Mouse (Mus musculus) lung, embryonic 16.5 days (tissue): ENCODE measurements at regions not wholly inside any gene's neighbourhood (a gene's known extent, or its start where the extent isn't known, plus 50 kb on each side); places are given as distances from the start of the nearest gene placed in this dataset.

Experiments
- ATAC-seq: fragments of 200-750 bp; cut with Nextera tagmentation; 2 replicates; pipeline ENCODE4 v1.8.0; 2017; ENCODE audit warnings: low read depth, mild to moderate bottlenecking, moderate library complexity
- H3K27ac ChIP-seq: fragments of 300-500 bp; sonication (generic); 2 replicates; pipeline ENCODE4 v1.5.1; 2014; ENCODE audit warnings: mild to moderate bottlenecking, control low read depth, low read length
- H3K27me3 ChIP-seq: fragments of 300-500 bp; sonication (generic); 2 replicates; pipeline ENCODE4 v1.6.1; 2014; ENCODE audit warnings: low read depth, low read length, mixed read lengths; ENCODE audit not compliant: control insufficient read depth, insufficient read depth
- H3K36me3 ChIP-seq: fragments of 300-500 bp; sonication (generic); 2 replicates; pipeline ENCODE4 v1.6.1; 2014; ENCODE audit warnings: low read length; ENCODE audit not compliant: control insufficient read depth, insufficient read depth
- H3K4me1 ChIP-seq: fragments of 300-500 bp; sonication (generic); replicated peaks from 2 replicates; pipeline ENCODE4 v1.6.1; 2014; ENCODE audit warnings: low read length, mixed read lengths; ENCODE audit not compliant: control insufficient read depth, insufficient read depth
- H3K4me2 ChIP-seq: fragments of 300-500 bp; sonication (generic); 2 replicates; pipeline ENCODE4 v1.6.1; 2014; ENCODE audit warnings: low read depth, low read length, control low read depth
- H3K4me3 ChIP-seq: fragments of 300-500 bp; sonication (generic); 2 replicates; pipeline ENCODE4 v1.5.1; 2014; ENCODE audit warnings: mild to moderate bottlenecking, low read length, control low read depth
- H3K9ac ChIP-seq: fragments of 300-500 bp; sonication (generic); 2 replicates; pipeline ENCODE4 v1.6.1; 2014; ENCODE audit warnings: low read length, control low read depth
- H3K9me3 ChIP-seq: fragments of 300-500 bp; sonication (generic); 2 replicates; pipeline ENCODE4 v1.6.1; 2016; ENCODE audit warnings: low read length; ENCODE audit not compliant: control insufficient read depth
- WGBS: fragments of 180-500 bp; shearing (Covaris S2); extraction: QIAGEN DNeasy Blood & Tissue Kit; methylation state at CpG from one replicate; pipeline ENCODE4 v1.1.7; 2014; 5-methylcytosine and 5-hydroxymethylcytosine counted together

- H3K27me3 ChIP-seq, result no peaks in the 10 kb centered on the region
- WGBS, result 83% methylated on average over 10 of the region's 10 CpGs
- H3K9me3 ChIP-seq, result no peaks in the 10 kb centered on the region
- H3K27ac ChIP-seq, result no peak overlapping the region
- no peak overlapping the region for H3K9ac ChIP-seq
- H3K4me2 ChIP-seq, result no peak overlapping the region
- ATAC-seq, result no peak
- no peak overlapping the region for H3K4me3 ChIP-seq
- H3K4me1 ChIP-seq, result peaks cover 3% of the 10 kb centered on the region
- H3K36me3 ChIP-seq, result no peaks in the 10 kb centered on the region
Measured at GRCm38 (mm10) chr13:43724161-43724560, 60.4 kb upstream of the Cd83 start.

- no peaks in the 10 kb centered on the region for H3K9me3 ChIP-seq
- no peak overlapping the region for H3K27ac ChIP-seq
- 15% methylated on average over 7 of the region's 7 CpGs for WGBS
- peak; percentile 30; the same call in 1 of the 2 replicates for ATAC-seq
- H3K27me3 ChIP-seq, result no peaks in the 10 kb centered on the region
- H3K4me1 ChIP-seq, result peaks cover 3% of the 10 kb centered on the region
- H3K9ac ChIP-seq, result no peak overlapping the region
- H3K4me2 ChIP-seq, result no peak overlapping the region
- no peak overlapping the region for H3K4me3 ChIP-seq
- no peaks in the 10 kb centered on the region for H3K36me3 ChIP-seq
Measured at GRCm38 (mm10) chr13:43725698-43726097, 58.9 kb upstream of the Cd83 start.

- Histone ChIP-seq H3K27me3 (no peaks in the 10 kb centered on the region), H3K27ac (no peak overlapping the region), H3K9me3 (no peaks in the 10 kb centered on the region), H3K4me1 (peaks cover 3% of the 10 kb centered on the region), H3K4me2 (no peak overlapping the region), H3K9ac (no peak overlapping the region), H3K36me3 (no peaks in the 10 kb centered on the region), H3K4me3 (no peak overlapping the region)
- 45% methylated on average over 13 of the region's 13 CpGs for WGBS
- ATAC-seq, result peak; percentile 93
Measured at GRCm38 (mm10) chr13:43726895-43727341, 57.7 kb upstream of the Cd83 start.

DNA sequence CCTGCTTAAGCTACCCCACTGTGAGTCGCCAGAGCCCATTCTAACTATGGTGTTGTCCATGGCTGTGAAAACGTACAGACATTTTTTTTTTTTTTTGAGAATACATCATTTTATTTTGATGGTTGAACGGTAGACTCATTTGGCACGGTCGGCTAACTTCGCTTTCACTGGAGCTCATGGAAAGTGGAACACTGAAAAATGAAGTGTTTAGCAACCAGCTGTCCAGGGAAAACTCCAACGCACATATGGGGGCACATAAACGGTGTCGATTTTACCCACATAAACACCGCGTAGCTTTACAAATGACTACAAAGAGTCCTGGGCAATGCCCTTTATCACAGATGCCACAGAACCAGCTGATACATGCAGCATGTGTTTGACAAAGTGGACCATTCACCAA is 55.0 kb upstream of the Cd83 start:
- Histone ChIP-seq H3K4me1 (peaks cover 3% of the 10 kb centered on the region), H3K27ac (no peak overlapping the region), H3K4me2 (no peak overlapping the region), H3K9me3 (no peaks in the 10 kb centered on the region), H3K27me3 (no peaks in the 10 kb centered on the region), H3K4me3 (no peak overlapping the region), H3K9ac (no peak overlapping the region), H3K36me3 (no peaks in the 10 kb centered on the region)
- no peak for ATAC-seq
- 69% methylated on average over 11 of the region's 11 CpGs for WGBS

GRCm38 (mm10) chr13:43733061-43733460 is 51.5 kb upstream of the Cd83 start:
- ATAC-seq, result peak; percentile 94

DNA sequence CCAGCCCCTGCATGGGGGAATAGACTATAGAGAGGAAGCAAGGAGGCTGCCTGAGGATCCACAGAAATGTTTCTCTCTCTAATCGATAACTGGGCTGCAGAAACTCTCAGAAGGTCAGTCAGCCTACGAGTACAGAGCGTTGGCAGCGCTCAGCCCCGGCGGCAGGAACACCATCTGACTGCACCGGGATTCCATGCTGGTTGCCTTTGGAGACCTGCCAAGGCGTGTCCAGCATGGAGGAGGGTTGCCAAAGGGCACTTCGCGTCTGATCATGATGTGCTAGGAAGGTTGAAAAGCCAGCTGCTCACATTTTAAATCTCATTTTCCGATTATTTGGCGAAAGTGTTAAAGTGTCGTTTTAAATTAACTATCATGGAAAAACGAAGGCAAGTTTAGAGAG is 49.9 kb upstream of the Cd83 start:
- H3K4me3 ChIP-seq, result no peak overlapping the region
- WGBS, result 39% methylated on average over 14 of the region's 14 CpGs

More at GRCm38 (mm10) chr13:43733061-43733460, 51.5 kb upstream of the Cd83 start:
- Histone ChIP-seq H3K9ac (no peak overlapping the region), H3K4me2 (no peak overlapping the region), H3K9me3 (no peaks in the 10 kb centered on the region), H3K36me3 (no peaks in the 10 kb centered on the region), H3K27me3 (no peaks in the 10 kb centered on the region), H3K4me3 (no peak overlapping the region), H3K27ac (no peak overlapping the region; the same call in 1 of the 2 replicates), H3K4me1 (no peaks in the 10 kb centered on the region; the same call in 1 of the 2 replicates)
- WGBS, result 42% methylated on average over 10 of the region's 10 CpGs

More for the DNA sequence above, 49.9 kb upstream of the Cd83 start:
- Histone ChIP-seq H3K9me3 (no peaks in the 10 kb centered on the region), H3K27ac (peak overlapping the region; percentile 41), H3K36me3 (no peaks in the 10 kb centered on the region), H3K4me2 (peak overlapping the region; percentile 21; the same call in 1 of the 2 replicates), H3K9ac (no peak overlapping the region), H3K4me1 (peaks cover 3% of the 10 kb centered on the region; the same call in 1 of the 2 replicates), H3K27me3 (no peaks in the 10 kb centered on the region)
- peak; percentile 39; the same call in 1 of the 2 replicates for ATAC-seq
